In genomic region chr10:82127850-82128401, GRCm38 (mm10) we compare ENCODE assay signal across 8 mouse cellular contexts. TPM values are rescaled to one million over a fixed set of nuclear protein-coding genes. Genes with fewer than 3 reads are reported as not detected.
A peak's percentile ranks its signal among the peaks of the same experiment; 100 is the strongest.
DNase-seq lines count a peak whose midpoint lies in the region; ATAC-seq and TF ChIP-seq lines count a peak whose summit lies in the region.

TSS of gene AU041133 (plus strand) at chr10:82128013.

- DNase-seq in brain, embryonic 14.5 days (ENCODE audit: low read depth), result peak; percentile 97
- peak; percentile 86 for DNase-seq in liver, adult 2 months (ENCODE audit: extremely low read depth, low read depth, low spot score)
- DNase-seq in splenic B cell, adult 2 months (ENCODE audit: low read depth, low spot score), result peak; percentile 84

- peak within 1 kb of the TSS; percentile 73 for H3K27ac ChIP-seq in heart, embryonic 11.5 days (ENCODE audit: low read depth, low read length)
- peak within 1 kb of the TSS; percentile 82 for H3K27ac ChIP-seq in kidney, embryonic 16.5 days (ENCODE audit: low read length)
- peak within 1 kb of the TSS; percentile 56 for H3K27ac ChIP-seq in liver, adult 2 months (replicated peaks; ENCODE audit: insufficient read depth, low read depth, low read length)

- peak; percentile 97 for ATAC-seq in heart, embryonic 11.5 days (replicated peaks; ENCODE audit: insufficient number of reproducible peaks, low FRiP score, low TSS enrichment)
- peak; percentile 99 for ATAC-seq in kidney, embryonic 16.5 days (ENCODE audit: low FRiP score, low TSS enrichment)

- no peak for TF ChIP-seq CTCF in C2C12 (IDR thresholded peaks at IDR 0.05; ENCODE audit: control insufficient read depth, insufficient read depth, insufficient read length)
- TF ChIP-seq CTCF in brain, embryonic 14.5 days (IDR thresholded peaks at IDR 0.05; ENCODE audit: borderline replicate concordance, extremely low read depth, insufficient read depth, insufficient read length), result no peak
- no peak for TF ChIP-seq CTCF in liver, adult 2 months (IDR thresholded peaks at IDR 0.05; ENCODE audit: low read depth, low read length)

- H3K36me3 ChIP-seq in C2C12 (ENCODE audit: control insufficient read depth, insufficient read depth), result no peaks in the 10 kb centered on the region
- no peaks in the 10 kb centered on the region for H3K36me3 ChIP-seq in erythroblast, embryonic 14.5 days (ENCODE audit: control insufficient read depth)
- H3K36me3 ChIP-seq in heart, embryonic 11.5 days (ENCODE audit: control insufficient read depth, insufficient read depth, low read length), result peaks cover 7% of the 10 kb centered on the region; the same call in 1 of the 2 replicates
- H3K36me3 ChIP-seq in kidney, embryonic 16.5 days (ENCODE audit: insufficient read depth, low read length), result peaks cover 9% of the 10 kb centered on the region; the same call in 1 of the 2 replicates
- H3K36me3 ChIP-seq in liver, adult 2 months (ENCODE audit: control insufficient read depth, insufficient read depth, low read length), result 0 out of 2 replicates have a peak, but pooled peaks cover 2% of the 10 kb centered on the region
- no peaks in the 10 kb centered on the region for H3K36me3 ChIP-seq in myocyte (ENCODE audit: control insufficient read depth, insufficient read depth)
- no peaks in the 10 kb centered on the region for H3K36me3 ChIP-seq in splenic B cell, adult 2 months (ENCODE audit: control insufficient read depth, insufficient read depth, low read length, poor library complexity, severe bottlenecking)

- H3K9ac ChIP-seq in heart, embryonic 11.5 days (ENCODE audit: low read depth, low read length), result peak within 1 kb of the TSS; percentile 83
- H3K9ac ChIP-seq in kidney, embryonic 16.5 days (replicated peaks; ENCODE audit: low read length), result peak within 1 kb of the TSS; percentile 85
- H3K9ac ChIP-seq in liver, adult 2 months (ENCODE audit: low read depth, low read length), result peak within 1 kb of the TSS; percentile 82

- H3K9me3 ChIP-seq in erythroblast, embryonic 14.5 days (ENCODE audit: control insufficient read depth, low read length), result peaks cover 11% of the 10 kb centered on the region
- peaks cover 8% of the 10 kb centered on the region for H3K9me3 ChIP-seq in heart, embryonic 11.5 days (replicated peaks; ENCODE audit: control insufficient read depth, low read length)
- peaks cover 46% of the 10 kb centered on the region for H3K9me3 ChIP-seq in kidney, embryonic 16.5 days (ENCODE audit: low read length)

- H3K4me3 ChIP-seq in C2C12 (ENCODE audit: insufficient read depth, poor library complexity, severe bottlenecking) (peak within 1 kb of the TSS; percentile 51), myocyte (peak within 1 kb of the TSS; percentile 26)
- peak within 1 kb of the TSS; percentile 80 for H3K4me3 ChIP-seq in erythroblast, embryonic 14.5 days (replicated peaks)
- H3K4me3 ChIP-seq in heart, embryonic 11.5 days (ENCODE audit: low read depth, low read length), result peak within 1 kb of the TSS; percentile 70
- H3K4me3 ChIP-seq in kidney, embryonic 16.5 days (ENCODE audit: low read length), result peak within 1 kb of the TSS; percentile 82
- H3K4me3 ChIP-seq in liver, adult 2 months (ENCODE audit: insufficient read depth, low read depth, low read length), result peak within 1 kb of the TSS; percentile 91

- peak; percentile 74; the same call in 1 of the 2 replicates for TF ChIP-seq POLR2A in brain, embryonic 14.5 days (IDR thresholded peaks at IDR 0.05; ENCODE audit: borderline replicate concordance, extremely low read depth, insufficient read depth, insufficient read length, poor library complexity, severe bottlenecking)
- peak; percentile 48; the same call in 1 of the 2 replicates for TF ChIP-seq POLR2A in liver, adult 2 months (IDR thresholded peaks at IDR 0.05; ENCODE audit: extremely low read depth, insufficient read depth, low read length)
- TF ChIP-seq POLR2A in myocyte (IDR thresholded peaks at IDR 0.05; ENCODE audit: insufficient read length, low read depth), result peak; percentile 96

- H3K4me2 ChIP-seq in heart, embryonic 11.5 days, result peak within 1 kb of the TSS; percentile 67
- H3K4me2 ChIP-seq in kidney, embryonic 16.5 days (replicated peaks; ENCODE audit: low read depth, low read length), result peak within 1 kb of the TSS; percentile 64
- H3K4me2 ChIP-seq in myocyte (ENCODE audit: low read depth), result peak within 1 kb of the TSS; percentile 58

- WGBS in heart, embryonic 11.5 days (ENCODE audit: insufficient replicate concordance), result 4% methylated on average over 41 of the region's 41 CpGs
- WGBS in kidney, embryonic 16.5 days, result 2% methylated on average over 41 of the region's 41 CpGs
- WGBS in liver, adult 2 months, result under 1% methylated on average over 41 of the region's 41 CpGs

- H3K79me2 ChIP-seq in C2C12 (ENCODE audit: control insufficient read depth, insufficient read depth) (peaks cover 16% of the 10 kb centered on the region), myocyte (ENCODE audit: control insufficient read depth, insufficient read depth) (no peaks in the 10 kb centered on the region)
- peaks cover 11% of the 10 kb centered on the region for H3K79me2 ChIP-seq in liver, adult 2 months (ENCODE audit: control insufficient read depth, insufficient read depth, low read length)

- H3K27me3 ChIP-seq in C2C12 (ENCODE audit: control insufficient read depth, insufficient read depth, insufficient read length) (no peaks in the 10 kb centered on the region), myocyte (ENCODE audit: control insufficient read depth, insufficient read depth, insufficient read length) (no peaks in the 10 kb centered on the region)
- no peaks in the 10 kb centered on the region for H3K27me3 ChIP-seq in erythroblast, embryonic 14.5 days (ENCODE audit: control insufficient read depth)
- no peaks in the 10 kb centered on the region for H3K27me3 ChIP-seq in heart, embryonic 11.5 days (ENCODE audit: control insufficient read depth, insufficient read depth, low read length)
- H3K27me3 ChIP-seq in kidney, embryonic 16.5 days (ENCODE audit: insufficient read depth, low read length), result no peaks in the 10 kb centered on the region
- no peaks in the 10 kb centered on the region for H3K27me3 ChIP-seq in liver, adult 2 months (ENCODE audit: control insufficient read depth, insufficient read depth, low read length)
- H3K27me3 ChIP-seq in splenic B cell, adult 2 months (ENCODE audit: control insufficient read depth, insufficient read depth, low read length, poor library complexity, severe bottlenecking), result no peaks in the 10 kb centered on the region

- H3K79me3 ChIP-seq in C2C12 (ENCODE audit: low read depth), result peaks cover 13% of the 10 kb centered on the region

- H3K4me1 ChIP-seq in erythroblast, embryonic 14.5 days (ENCODE audit: control insufficient read depth), result peaks cover 11% of the 10 kb centered on the region
- no peaks in the 10 kb centered on the region for H3K4me1 ChIP-seq in heart, embryonic 11.5 days (ENCODE audit: control insufficient read depth, insufficient read depth, low read length)
- no peaks in the 10 kb centered on the region for H3K4me1 ChIP-seq in kidney, embryonic 16.5 days (ENCODE audit: insufficient read depth, low read length)
- peaks cover 3% of the 10 kb centered on the region; the same call in 1 of the 2 replicates for H3K4me1 ChIP-seq in liver, adult 2 months (ENCODE audit: control insufficient read depth, insufficient read depth, low read length)

- H3ac ChIP-seq in C2C12 (ENCODE audit: control insufficient read depth, insufficient read length, low read depth) (peak within 1 kb of the TSS; percentile 73), myocyte (ENCODE audit: control insufficient read depth, insufficient read length) (peak within 1 kb of the TSS; percentile 37)

TF ChIP-seq in C2C12, 6 proteins besides CTCF, POLR2A, EP300 and RAD21:
- TF ChIP-seq MYOG (IDR thresholded peaks at IDR 0.05; ENCODE audit: control insufficient read depth, extremely low read depth, insufficient read length) (no peak), MAX (IDR thresholded peaks at IDR 0.05) (peak; percentile 11), FOSL1 (IDR thresholded peaks at IDR 0.05; ENCODE audit: insufficient read depth, low read length, poor library complexity, severe bottlenecking) (no peak), MYOD1 (IDR thresholded peaks at IDR 0.05; ENCODE audit: control insufficient read depth, insufficient read length, low read depth) (no peak), USF1 (IDR thresholded peaks at IDR 0.05; ENCODE audit: low read depth) (no peak), CEBPB (IDR thresholded peaks at IDR 0.05; ENCODE audit: low read depth) (no peak)

TF ChIP-seq in myocyte, 11 proteins besides CTCF, POLR2A, EP300 and RAD21:
- TF ChIP-seq MYOD1 (IDR thresholded peaks at IDR 0.05; ENCODE audit: control insufficient read depth in 1 of 3, insufficient read length in 2 of 3, low read depth in 2 of 3), result peak in 2 of 3 experiments; percentile 24 to 33
- peak; percentile 89 for TF ChIP-seq POLR2AphosphoS2 (IDR thresholded peaks at IDR 0.05; ENCODE audit: insufficient read length, low read depth)
- TF ChIP-seq MYOG (IDR thresholded peaks at IDR 0.05; ENCODE audit: control insufficient read depth in 1 of 3, insufficient read depth in 1 of 3, insufficient read length in 2 of 3, low read depth in 2 of 3), result peak in 1 of 3 experiments; percentile 20
- TF ChIP-seq MAX (IDR thresholded peaks at IDR 0.05; ENCODE audit: low read depth), result no peak

RNA-seq across cellular contexts. Expression of gene AU041133, which starts in this region (rescaled TPM):
- polyA plus RNA-seq in C2C12 (2012; fragmentation: generic; extraction: Trizol) (0.55 TPM), myocyte (2012; fragmentation: generic; extraction: Trizol) (0.64 TPM)
- polyA plus RNA-seq in brain, embryonic 14.5 days (2012; rRNA removed), result 2.6 and 3.6 TPM in 2 replicates
- polyA plus RNA-seq in erythroblast, embryonic 14.5 days (2012), result not detected in 2 replicates
- 3.5 and 3.7 TPM in 2 replicates for polyA plus RNA-seq in heart, embryonic 11.5 days (2014; fragmentation: Nextera tagmentation; extraction: Ambion mirVana)
- polyA plus RNA-seq in kidney, embryonic 16.5 days (2015; fragmentation: Nextera tagmentation; extraction: Ambion mirVana), result 6.2 and 7.0 TPM in 2 replicates
- total RNA-seq in liver, adult 2 months (2014; rRNA removed), result 2.6 and 3.4 TPM in 2 replicates
- polyA plus RNA-seq in liver, adult 2 months (2012; rRNA removed), result 0.22 and 0.37 TPM in 2 replicates

Comparison
In these comparisons a context has a peak if more than half of its experiments do, and no peak if none do; other contexts are left out.
1. Peak in every context shown above with its lines: DNase-seq, ATAC-seq, H3K4me3 ChIP-seq and H3K27ac ChIP-seq.
2. H3K4me3 ChIP-seq: peak in every context shown above with its lines; median percentile 91 in liver, adult 2 months; 82 in kidney, embryonic 16.5 days; 80 in erythroblast, embryonic 14.5 days; 70 in heart, embryonic 11.5 days; 51 in C2C12; 26 in myocyte.